Mouse (Mus musculus) lung, postnatal 0 days (tissue): Measurements from ENCODE around the gene Lsp1.

Source experiments
- CTCF ChIP-seq: IDR thresholded peaks from 2 replicates; pipeline ENCODE4 v1.5.1; 2016; ENCODE audit warnings: antibody characterized with exemption, mild to moderate bottlenecking
- EP300 ChIP-seq: IDR thresholded peaks from 2 replicates; pipeline ENCODE4 v1.6.1; 2016; ENCODE audit warnings: antibody characterized with exemption, mild to moderate bottlenecking, control low read depth

DNA sequence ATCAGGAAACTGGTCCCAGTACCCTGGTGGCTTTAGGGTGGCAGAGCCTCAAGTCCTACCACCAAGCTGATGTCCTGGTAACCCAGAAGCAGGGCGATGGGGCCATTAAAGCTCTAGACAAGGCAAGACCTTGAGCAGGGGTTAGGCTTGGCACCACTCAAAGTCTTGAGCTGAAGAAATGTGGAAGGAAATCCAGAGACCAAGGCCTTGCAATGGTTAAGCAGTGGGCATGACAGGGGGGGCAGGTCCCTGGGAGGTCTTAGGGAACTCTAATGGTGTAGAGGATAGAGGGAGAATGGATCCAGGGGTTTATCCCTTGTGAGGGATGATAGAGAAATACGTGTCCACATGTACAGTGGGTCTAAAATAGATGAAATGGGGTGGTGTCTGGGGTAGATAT lies 12.9 kb downstream of the Lsp1 start:
- no peak for TF ChIP-seq CTCF
- TF ChIP-seq EP300 = no peak
